Mouse (Mus musculus): ENCODE measurements at regions not wholly inside any gene's neighbourhood (a gene's known extent, or its start where the extent isn't known, plus 50 kb on each side); places are given as distances from the start of the nearest gene placed in this dataset.

GRCm38 (mm10) chr3:60411746-60412145 is 60.9 kb upstream of the Mbnl1 start:
- TF ChIP-seq CTCF (IDR thresholded peaks at IDR 0.05; ENCODE audit: insufficient read depth, low read depth, low read length) (no peak), POLR2A (IDR thresholded peaks at IDR 0.05; ENCODE audit: insufficient read depth, low read depth, low read length) (no peak)

All from olfactory bulb, adult 2 months (tissue).